Mouse (Mus musculus): ENCODE measurements around the gene Igsf8. TPM values are rescaled to one million over a fixed set of nuclear protein-coding genes. Genes with fewer than 3 reads are reported as not detected.

Igsf8 gene
- total and polyA plus RNA-seq, 3 experiments: 10.9 to 39.9 (median 13.5) TPM

DNA sequence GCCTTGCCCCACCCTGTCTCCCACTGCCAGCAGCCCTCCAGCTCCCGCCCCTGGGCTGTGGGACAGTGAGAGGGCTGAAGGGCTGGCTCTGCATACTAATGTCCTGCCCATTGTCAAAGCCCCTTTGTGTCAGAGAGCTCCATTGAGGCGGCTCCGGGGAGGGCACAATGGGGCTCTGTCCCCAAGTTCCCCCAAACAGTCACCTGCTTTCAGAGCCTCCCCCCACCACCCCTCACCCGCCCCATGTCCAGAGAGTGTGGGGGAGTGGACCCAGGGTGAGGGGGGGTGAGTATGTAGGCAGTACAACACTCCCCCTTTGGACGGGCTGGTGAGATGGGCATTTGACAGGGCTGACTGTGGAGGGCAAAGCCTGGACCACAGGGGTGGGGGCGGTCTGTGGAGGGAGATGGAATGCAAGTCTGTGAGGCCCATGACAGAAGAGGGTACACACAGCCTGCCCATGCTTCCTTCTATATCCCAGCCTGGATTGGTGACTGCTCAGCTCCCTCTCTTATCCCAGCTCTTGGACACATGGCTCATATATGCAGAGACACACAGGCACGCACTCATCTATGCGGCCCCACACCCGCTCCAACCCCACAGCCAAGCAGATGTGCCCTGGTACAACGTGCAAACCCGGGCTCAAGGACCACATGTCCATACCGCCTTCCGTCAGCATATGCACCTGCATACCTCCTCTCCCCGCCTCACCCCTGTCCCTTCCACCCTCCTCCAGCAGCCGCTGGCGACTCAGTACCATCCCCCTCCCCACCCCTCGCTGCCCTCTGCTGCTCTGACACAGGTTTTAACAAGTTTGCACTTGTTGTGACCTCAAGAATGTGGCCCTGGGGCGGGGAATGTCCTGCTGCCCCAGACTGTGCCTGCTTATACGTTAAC is 88.7 kb downstream of the Igsf8 start:
- H3K9ac ChIP-seq (ENCODE audit: low read depth, low read length): no peak overlapping the region
- no peaks in the 10 kb centered on the region for H3K4me1 ChIP-seq (ENCODE audit: control insufficient read depth, insufficient read depth, low read length)
- TF ChIP-seq EP300 (IDR thresholded peaks at IDR 0.05; ENCODE audit: insufficient read depth, low read depth, low read length) (no peak), CTCF (IDR thresholded peaks at IDR 0.05) (no peak), POLR2A (IDR thresholded peaks at IDR 0.05; ENCODE audit: insufficient read depth, low read depth, low read length) (no peak)
- intact Hi-C loops (cut with DNase I): no loop called here
- H3K27ac ChIP-seq: no peak overlapping the region
- H3K4me3 ChIP-seq: no peak overlapping the region
- no peaks in the 10 kb centered on the region for H3K79me2 ChIP-seq (replicated peaks; ENCODE audit: control insufficient read depth, insufficient read depth, low read length)
- no peaks in the 10 kb centered on the region for H3K36me3 ChIP-seq (ENCODE audit: control insufficient read depth, insufficient read depth, low read length)
- DNase-seq: no peak
- H3K27me3 ChIP-seq (ENCODE audit: control insufficient read depth, insufficient read depth, low read length): peaks cover 5% of the 10 kb centered on the region; the same call in 1 of the 2 replicates
- 20% methylated on average over 19 of the region's 19 CpGs for WGBS

DNA sequence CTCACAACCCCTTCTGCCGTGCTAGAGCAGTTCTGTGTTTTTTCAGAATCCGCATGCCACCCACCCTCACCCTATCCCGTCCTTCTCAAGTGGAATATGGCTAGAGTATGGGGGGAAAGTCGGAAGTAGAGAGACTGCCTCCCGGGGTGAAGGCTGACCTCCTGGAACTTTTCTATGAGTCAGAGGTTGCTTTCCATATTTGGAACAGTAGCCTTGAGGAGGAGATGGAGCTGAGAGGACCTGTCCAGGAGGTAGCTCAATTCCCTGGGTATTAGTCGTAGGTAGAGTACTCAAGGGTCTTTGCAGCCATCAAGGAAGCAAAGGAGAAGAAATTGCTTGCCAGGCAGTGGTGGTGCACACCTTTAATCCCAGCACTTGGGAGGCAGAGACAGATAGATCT is 90.6 kb downstream of the Igsf8 start:
- DNase-seq: no peak
- 49% methylated on average over 6 of the region's 6 CpGs for WGBS
- Histone ChIP-seq H3K4me1 (ENCODE audit: control insufficient read depth, insufficient read depth, low read length) (no peaks in the 10 kb centered on the region), H3K36me3 (ENCODE audit: control insufficient read depth, insufficient read depth, low read length) (no peaks in the 10 kb centered on the region), H3K27me3 (ENCODE audit: control insufficient read depth, insufficient read depth, low read length) (peaks cover 5% of the 10 kb centered on the region; the same call in 1 of the 2 replicates), H3K27ac (no peak overlapping the region), H3K9ac (ENCODE audit: low read depth, low read length) (no peak overlapping the region), H3K79me2 (replicated peaks; ENCODE audit: control insufficient read depth, insufficient read depth, low read length) (no peaks in the 10 kb centered on the region), H3K4me3 (no peak overlapping the region)
- intact Hi-C loops (cut with DNase I): no loop called here
- no peak for TF ChIP-seq EP300 (IDR thresholded peaks at IDR 0.05; ENCODE audit: insufficient read depth, low read depth, low read length)

DNA sequence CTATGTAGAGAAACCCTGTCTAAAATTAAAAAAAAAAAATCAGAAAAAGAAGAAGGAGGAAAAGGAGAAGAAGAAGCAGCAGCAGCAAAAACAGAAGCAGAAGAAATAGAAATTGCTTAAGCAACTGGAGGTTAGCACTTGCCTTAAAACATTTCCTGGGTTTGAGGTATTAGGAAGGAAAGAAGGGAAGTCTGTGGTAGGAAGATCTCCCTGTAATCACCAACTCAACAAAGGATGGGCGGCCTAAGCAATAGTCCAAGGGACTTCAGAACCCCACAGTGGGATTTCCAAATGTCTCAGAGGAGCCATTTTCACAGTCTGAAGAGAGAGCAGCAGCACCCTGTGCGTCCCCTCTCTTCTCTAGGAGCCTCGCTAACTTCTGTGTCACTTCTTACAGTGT is 91.0 kb downstream of the Igsf8 start:
- DNase-seq: no peak
- H3K4me1 ChIP-seq (ENCODE audit: control insufficient read depth, insufficient read depth, low read length): no peaks in the 10 kb centered on the region
- H3K4me3 ChIP-seq: no peak overlapping the region
- peaks cover 5% of the 10 kb centered on the region; the same call in 1 of the 2 replicates for H3K27me3 ChIP-seq (ENCODE audit: control insufficient read depth, insufficient read depth, low read length)
- no peak for TF ChIP-seq CTCF (IDR thresholded peaks at IDR 0.05)
- no peak for TF ChIP-seq EP300 (IDR thresholded peaks at IDR 0.05; ENCODE audit: insufficient read depth, low read depth, low read length)
- TF ChIP-seq POLR2A (IDR thresholded peaks at IDR 0.05; ENCODE audit: insufficient read depth, low read depth, low read length): no peak
- 59% methylated on average over 3 of the region's 3 CpGs for WGBS
- no peaks in the 10 kb centered on the region for H3K36me3 ChIP-seq (ENCODE audit: control insufficient read depth, insufficient read depth, low read length)
- H3K9ac ChIP-seq (ENCODE audit: low read depth, low read length): no peak overlapping the region
- no peaks in the 10 kb centered on the region for H3K79me2 ChIP-seq (replicated peaks; ENCODE audit: control insufficient read depth, insufficient read depth, low read length)
- no peak overlapping the region for H3K27ac ChIP-seq
- intact Hi-C loops (cut with DNase I): no loop called here

DNA sequence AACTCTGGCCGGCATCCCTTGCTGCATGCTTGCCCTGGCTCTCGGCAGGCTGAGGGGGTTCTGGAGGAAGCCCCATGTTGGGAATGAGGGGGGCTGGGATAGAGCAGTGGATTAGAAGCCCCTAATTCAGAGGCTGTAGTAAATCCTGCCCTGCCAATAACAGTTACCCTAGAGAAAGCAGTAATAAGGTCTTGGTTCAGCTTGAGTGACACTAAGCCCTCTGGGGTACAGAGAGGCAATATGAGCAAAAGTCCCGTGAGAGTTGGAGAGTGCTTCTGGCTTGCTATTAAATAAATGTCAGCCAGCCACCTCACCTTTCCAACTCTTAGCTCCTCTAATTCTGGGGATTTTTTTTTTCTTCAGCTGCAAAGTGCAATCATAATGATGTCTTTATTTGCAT is 93.9 kb downstream of the Igsf8 start:
- no peak for DNase-seq
- no peaks in the 10 kb centered on the region for H3K36me3 ChIP-seq (ENCODE audit: control insufficient read depth, insufficient read depth, low read length)
- no peak overlapping the region for H3K4me3 ChIP-seq
- no peak for TF ChIP-seq CTCF (IDR thresholded peaks at IDR 0.05)
- TF ChIP-seq POLR2A (IDR thresholded peaks at IDR 0.05; ENCODE audit: insufficient read depth, low read depth, low read length): no peak
- TF ChIP-seq EP300 (IDR thresholded peaks at IDR 0.05; ENCODE audit: insufficient read depth, low read depth, low read length): no peak
- no peak overlapping the region for H3K9ac ChIP-seq (ENCODE audit: low read depth, low read length)
- no peak overlapping the region for H3K27ac ChIP-seq
- H3K4me1 ChIP-seq (ENCODE audit: control insufficient read depth, insufficient read depth, low read length): no peaks in the 10 kb centered on the region
- intact Hi-C loops (cut with DNase I): no loop called here
- 67% methylated on average over 3 of the region's 3 CpGs for WGBS
- H3K79me2 ChIP-seq (replicated peaks; ENCODE audit: control insufficient read depth, insufficient read depth, low read length): no peaks in the 10 kb centered on the region
- H3K27me3 ChIP-seq (ENCODE audit: control insufficient read depth, insufficient read depth, low read length): peaks cover 2% of the 10 kb centered on the region; the same call in 1 of the 2 replicates

DNA sequence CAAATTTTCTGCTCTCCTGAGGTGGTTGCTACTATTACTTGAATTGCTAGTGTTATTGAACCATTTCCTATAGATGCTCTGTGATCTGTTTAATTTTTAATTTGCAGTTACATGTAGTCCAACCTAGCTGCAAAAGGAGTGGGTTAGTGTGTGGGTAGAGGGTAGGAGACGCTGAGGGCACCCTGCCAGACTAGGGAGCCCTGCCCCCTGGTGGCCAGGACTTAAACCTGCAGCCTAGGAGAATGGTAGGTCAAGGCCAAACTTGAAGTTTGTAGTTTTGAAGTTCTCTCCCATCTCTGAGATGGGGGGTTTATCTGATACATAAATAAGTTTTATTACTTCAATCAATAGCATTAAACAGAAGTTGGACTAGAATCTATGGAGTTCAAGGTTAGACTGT is 96.1 kb downstream of the Igsf8 start:
- WGBS: 8% methylated on average over 1 of the region's 1 CpGs
- Histone ChIP-seq H3K4me1 (ENCODE audit: control insufficient read depth, insufficient read depth, low read length) (no peaks in the 10 kb centered on the region), H3K9ac (ENCODE audit: low read depth, low read length) (no peak overlapping the region), H3K27me3 (ENCODE audit: control insufficient read depth, insufficient read depth, low read length) (no peaks in the 10 kb centered on the region), H3K79me2 (replicated peaks; ENCODE audit: control insufficient read depth, insufficient read depth, low read length) (no peaks in the 10 kb centered on the region), H3K4me3 (no peak overlapping the region), H3K27ac (no peak overlapping the region), H3K36me3 (ENCODE audit: control insufficient read depth, insufficient read depth, low read length) (no peaks in the 10 kb centered on the region)
- TF ChIP-seq EP300 (IDR thresholded peaks at IDR 0.05; ENCODE audit: insufficient read depth, low read depth, low read length) (0 out of 2 replicates have a peak, but pooled peaks have one; percentile 15), CTCF (IDR thresholded peaks at IDR 0.05) (peak; percentile 95), POLR2A (IDR thresholded peaks at IDR 0.05; ENCODE audit: insufficient read depth, low read depth, low read length) (no peak)
- DNase-seq: peak; percentile 45 to 73
- intact Hi-C loops (cut with DNase I): loop anchor here (1.0 kb wide), 1 partner anchor 310 kb away; no protein-coding TSS in a partner anchor

DNA sequence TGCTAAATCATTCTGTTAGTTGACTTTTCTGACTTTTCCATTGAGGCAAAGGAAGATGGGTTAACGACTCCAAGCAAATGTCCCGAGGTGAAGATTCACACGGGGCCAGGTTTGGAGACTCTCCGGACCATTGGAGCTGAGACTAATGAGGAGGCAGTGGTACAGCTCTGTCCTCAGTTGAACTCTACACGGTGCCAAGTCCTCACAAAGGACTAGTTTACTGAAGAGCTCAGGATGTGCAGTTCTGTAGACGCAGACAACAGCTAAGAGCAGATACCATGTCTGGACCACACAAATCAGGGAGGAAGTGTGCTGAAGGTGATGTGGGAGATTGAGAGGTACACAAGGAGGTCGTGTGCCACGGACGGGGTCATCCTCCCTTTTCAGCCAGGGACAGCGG is 96.9 kb downstream of the Igsf8 start:
- no peak for TF ChIP-seq CTCF (IDR thresholded peaks at IDR 0.05)
- no peak for TF ChIP-seq POLR2A (IDR thresholded peaks at IDR 0.05; ENCODE audit: insufficient read depth, low read depth, low read length)
- no peak for TF ChIP-seq EP300 (IDR thresholded peaks at IDR 0.05; ENCODE audit: insufficient read depth, low read depth, low read length)
- Histone ChIP-seq H3K27ac (no peak overlapping the region), H3K36me3 (ENCODE audit: control insufficient read depth, insufficient read depth, low read length) (no peaks in the 10 kb centered on the region), H3K4me1 (ENCODE audit: control insufficient read depth, insufficient read depth, low read length) (no peaks in the 10 kb centered on the region), H3K9ac (ENCODE audit: low read depth, low read length) (no peak overlapping the region), H3K79me2 (replicated peaks; ENCODE audit: control insufficient read depth, insufficient read depth, low read length) (no peaks in the 10 kb centered on the region), H3K4me3 (no peak overlapping the region), H3K27me3 (ENCODE audit: control insufficient read depth, insufficient read depth, low read length) (no peaks in the 10 kb centered on the region)
- whole genome bisulfite sequencing: 64% methylated on average over 10 of the region's 10 CpGs
- intact Hi-C loops (cut with DNase I): no loop called here
- DNase-seq: no peak
